Mouse (Mus musculus): Measurements from ENCODE around the gene Sohlh2. TPM values are rescaled to one million over a fixed set of nuclear protein-coding genes. Genes with fewer than 3 reads are reported as not detected.
A peak's percentile ranks its signal among the peaks of the same experiment; 100 is the strongest.

The Sohlh2 gene
- polyA plus RNA-seq, 1 experiment from 2014 or later: not detected

DNA sequence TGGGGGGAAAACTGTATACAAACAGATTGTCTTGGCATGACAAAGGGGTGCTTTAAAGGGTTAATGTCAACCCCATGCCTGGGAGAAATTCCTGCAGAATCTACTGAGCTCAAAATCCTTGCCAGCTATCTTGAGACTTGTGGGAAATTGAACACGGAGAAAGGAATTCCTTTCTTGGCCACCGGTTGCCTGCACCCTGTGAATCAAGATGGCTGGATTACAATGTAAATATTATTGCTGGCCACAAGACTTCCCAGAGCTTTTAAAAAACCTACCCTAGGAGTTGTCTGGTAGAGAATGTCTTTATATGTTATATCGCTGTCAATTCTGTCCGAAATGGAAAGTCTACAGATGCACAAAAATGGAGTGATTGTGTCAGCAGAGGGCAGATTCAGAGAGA, 32.0 kb downstream of the Sohlh2 start:
- Histone ChIP-seq H3K4me2 (no peak overlapping the region), H3K36me3 (no peaks in the 10 kb centered on the region), H3K4me3 (replicated peaks) (no peak overlapping the region), H3K27ac (0 out of 2 replicates have a peak overlapping the region, but pooled peaks have one; percentile 20), H3K27me3 (no peaks in the 10 kb centered on the region), H3K9ac (no peak overlapping the region), H3K9me3 (replicated peaks) (no peaks in the 10 kb centered on the region), H3K4me1 (peaks cover 14% of the 10 kb centered on the region)
- 0 out of 2 replicates have a peak, but pooled peaks have one; percentile 22 for ATAC-seq (replicated peaks; ENCODE audit: low FRiP score)
- 23% methylated on average over 4 of the region's 4 CpGs for WGBS

DNA sequence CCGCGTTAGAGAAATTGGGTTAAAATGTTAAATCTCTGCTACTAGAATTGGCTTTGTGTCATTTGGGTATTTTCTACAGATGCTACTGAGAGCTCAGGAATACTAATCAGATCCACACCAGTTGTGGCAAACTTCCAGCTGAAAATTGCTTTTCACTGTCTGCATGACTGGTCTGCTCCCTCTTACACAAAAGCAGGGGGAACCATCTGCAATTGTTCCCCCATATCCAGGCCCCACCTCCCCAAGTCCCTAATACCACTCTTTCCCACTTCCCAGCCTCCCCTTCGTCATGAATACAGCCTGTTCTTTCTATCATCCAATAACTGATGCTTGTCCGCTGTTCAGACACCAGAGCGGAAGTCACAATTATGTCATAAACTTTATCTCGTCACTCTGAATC, 32.6 kb downstream of the Sohlh2 start:
- WGBS: 61% methylated on average over 6 of the region's 6 CpGs
- Histone ChIP-seq H3K4me1 (peaks cover 14% of the 10 kb centered on the region), H3K9me3 (replicated peaks) (no peaks in the 10 kb centered on the region), H3K36me3 (no peaks in the 10 kb centered on the region), H3K4me3 (replicated peaks) (no peak overlapping the region), H3K27me3 (no peaks in the 10 kb centered on the region), H3K4me2 (no peak overlapping the region), H3K9ac (no peak overlapping the region), H3K27ac (0 out of 2 replicates have a peak overlapping the region, but pooled peaks have one; percentile 20)
- no peak for ATAC-seq (replicated peaks; ENCODE audit: low FRiP score)

DNA sequence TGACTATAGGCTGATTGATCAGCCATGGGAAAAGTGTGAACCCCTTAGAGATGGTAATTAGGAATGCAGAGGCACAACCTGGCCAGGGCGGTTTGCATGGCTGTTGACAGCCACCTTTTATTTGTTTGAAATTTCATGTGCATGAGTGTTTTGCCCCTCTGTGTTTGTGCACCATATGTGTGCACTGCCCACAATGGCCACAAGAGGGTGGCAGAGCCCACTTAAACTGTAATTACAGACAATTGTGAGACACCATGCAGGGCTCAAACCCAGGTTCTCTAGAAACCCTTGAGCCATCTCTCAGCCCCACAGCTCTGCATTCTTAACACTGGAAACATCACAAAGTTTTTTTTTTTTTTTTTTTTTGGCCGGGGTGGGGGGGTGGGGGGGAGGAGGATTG, 40.7 kb downstream of the Sohlh2 start:
- no peak overlapping the region for H3K27ac ChIP-seq
- no peaks in the 10 kb centered on the region for H3K36me3 ChIP-seq
- peaks cover 7% of the 10 kb centered on the region; the same call in 1 of the 2 replicates for H3K9me3 ChIP-seq (replicated peaks)
- peaks cover 5% of the 10 kb centered on the region for H3K4me1 ChIP-seq
- 84% methylated on average over 2 of the region's 2 CpGs for WGBS
- no peak overlapping the region for H3K4me3 ChIP-seq (replicated peaks)
- no peak overlapping the region for H3K4me2 ChIP-seq
- H3K9ac ChIP-seq: no peak overlapping the region
- no peak for ATAC-seq (replicated peaks; ENCODE audit: low FRiP score)
- H3K27me3 ChIP-seq: no peaks in the 10 kb centered on the region

DNA sequence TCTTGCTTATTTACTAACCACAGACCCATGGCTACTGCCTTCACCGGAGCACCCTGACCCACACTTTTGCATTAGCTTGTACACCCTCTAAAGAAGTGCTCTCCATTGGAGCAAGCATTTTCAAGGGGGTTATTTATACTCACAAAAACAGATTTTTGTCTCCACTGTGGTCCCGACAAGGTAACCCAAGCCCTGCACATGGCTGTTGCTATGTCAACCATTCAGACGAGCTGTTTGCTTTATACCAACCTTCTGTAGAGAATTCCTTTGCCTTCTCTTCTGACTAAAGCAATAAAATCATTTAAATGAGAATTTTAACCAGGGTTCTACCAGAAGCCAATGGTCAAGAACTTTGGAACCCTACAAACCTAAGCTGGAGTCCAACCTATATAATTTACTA, 42.0 kb downstream of the Sohlh2 start:
- no peaks in the 10 kb centered on the region for H3K27me3 ChIP-seq
- no peak overlapping the region for H3K27ac ChIP-seq
- peaks cover 7% of the 10 kb centered on the region; the same call in 1 of the 2 replicates for H3K9me3 ChIP-seq (replicated peaks)
- H3K9ac ChIP-seq: no peak overlapping the region
- H3K36me3 ChIP-seq: no peaks in the 10 kb centered on the region
- WGBS: 76% methylated on average over 3 of the region's 3 CpGs
- H3K4me1 ChIP-seq: peaks cover 5% of the 10 kb centered on the region
- no peak for ATAC-seq (replicated peaks; ENCODE audit: low FRiP score)
- no peak overlapping the region for H3K4me2 ChIP-seq
- H3K4me3 ChIP-seq (replicated peaks): no peak overlapping the region

DNA sequence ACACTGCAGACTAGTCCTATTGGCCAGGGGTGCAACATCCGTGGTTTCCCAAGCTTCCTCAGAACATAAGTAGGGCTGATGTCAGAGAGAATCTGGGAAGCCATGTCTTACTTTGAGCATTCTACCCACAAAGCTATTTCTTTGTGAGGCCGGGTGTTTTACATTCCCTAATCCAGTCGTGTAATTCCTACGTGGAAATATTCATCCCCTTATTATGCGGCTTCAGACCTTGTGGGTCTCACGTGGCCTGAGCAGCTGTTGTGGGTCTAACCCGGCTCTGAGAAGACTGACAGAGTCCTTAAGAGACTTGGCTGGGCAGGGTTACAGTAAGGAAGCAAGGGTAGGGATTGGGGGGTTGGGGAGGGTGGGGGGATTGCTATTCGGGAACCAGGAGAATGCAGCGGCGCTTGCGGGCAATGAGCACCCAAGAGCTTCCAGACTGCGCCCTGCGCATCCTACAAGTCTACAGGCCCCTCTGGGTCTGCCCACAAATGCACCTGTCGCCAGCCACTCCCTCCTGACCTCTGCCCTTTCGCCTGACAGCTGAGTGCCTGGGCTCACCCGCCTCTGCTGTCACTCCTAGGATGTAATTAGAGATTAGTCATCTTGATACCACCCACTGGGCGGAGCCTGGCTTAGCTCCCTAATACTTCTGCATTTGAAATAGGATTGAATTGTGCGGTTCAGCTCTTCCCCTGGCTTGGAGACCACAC, 44.8 kb downstream of the Sohlh2 start:
- peak overlapping the region; percentile 46 for H3K4me2 ChIP-seq
- H3K9me3 ChIP-seq (replicated peaks): peaks cover 4% of the 10 kb centered on the region; the same call in 1 of the 2 replicates
- 30% methylated on average over 18 of the region's 18 CpGs for whole genome bisulfite sequencing
- no peaks in the 10 kb centered on the region for H3K36me3 ChIP-seq
- H3K4me1 ChIP-seq: peaks cover 5% of the 10 kb centered on the region
- no peaks in the 10 kb centered on the region for H3K27me3 ChIP-seq
- H3K9ac ChIP-seq: no peak overlapping the region
- no peak overlapping the region for H3K4me3 ChIP-seq (replicated peaks)
- ATAC-seq (replicated peaks; ENCODE audit: low FRiP score): peak; percentile 70
- no peak overlapping the region for H3K27ac ChIP-seq

DNA sequence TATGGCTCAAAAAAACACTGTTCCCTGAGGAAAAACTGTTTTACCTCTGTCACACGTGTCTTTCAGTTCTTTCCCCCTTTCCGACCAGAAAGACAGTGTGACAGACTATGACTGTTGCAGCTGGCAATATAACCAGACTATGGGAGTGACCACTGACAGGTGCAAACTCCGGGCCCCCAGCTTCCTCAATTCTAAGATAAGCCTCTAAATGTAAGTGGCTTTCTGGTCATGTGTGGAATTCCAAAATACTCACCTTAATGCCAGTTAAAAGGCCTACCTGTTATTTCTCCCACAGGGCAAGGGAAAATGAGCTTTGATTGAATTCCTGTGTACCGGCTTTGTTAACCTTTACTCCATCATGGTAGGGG, 45.4 kb downstream of the Sohlh2 start:
- WGBS: 36% methylated on average over 4 of the region's 4 CpGs
- ATAC-seq (replicated peaks; ENCODE audit: low FRiP score): 0 out of 2 replicates have a peak, but pooled peaks have one; percentile 18
- Histone ChIP-seq H3K36me3 (no peaks in the 10 kb centered on the region), H3K4me1 (peaks cover 5% of the 10 kb centered on the region), H3K27ac (no peak overlapping the region), H3K4me3 (replicated peaks) (no peak overlapping the region), H3K9me3 (replicated peaks) (peaks cover 4% of the 10 kb centered on the region; the same call in 1 of the 2 replicates), H3K4me2 (peak overlapping the region; percentile 46), H3K9ac (no peak overlapping the region), H3K27me3 (no peaks in the 10 kb centered on the region)

DNA sequence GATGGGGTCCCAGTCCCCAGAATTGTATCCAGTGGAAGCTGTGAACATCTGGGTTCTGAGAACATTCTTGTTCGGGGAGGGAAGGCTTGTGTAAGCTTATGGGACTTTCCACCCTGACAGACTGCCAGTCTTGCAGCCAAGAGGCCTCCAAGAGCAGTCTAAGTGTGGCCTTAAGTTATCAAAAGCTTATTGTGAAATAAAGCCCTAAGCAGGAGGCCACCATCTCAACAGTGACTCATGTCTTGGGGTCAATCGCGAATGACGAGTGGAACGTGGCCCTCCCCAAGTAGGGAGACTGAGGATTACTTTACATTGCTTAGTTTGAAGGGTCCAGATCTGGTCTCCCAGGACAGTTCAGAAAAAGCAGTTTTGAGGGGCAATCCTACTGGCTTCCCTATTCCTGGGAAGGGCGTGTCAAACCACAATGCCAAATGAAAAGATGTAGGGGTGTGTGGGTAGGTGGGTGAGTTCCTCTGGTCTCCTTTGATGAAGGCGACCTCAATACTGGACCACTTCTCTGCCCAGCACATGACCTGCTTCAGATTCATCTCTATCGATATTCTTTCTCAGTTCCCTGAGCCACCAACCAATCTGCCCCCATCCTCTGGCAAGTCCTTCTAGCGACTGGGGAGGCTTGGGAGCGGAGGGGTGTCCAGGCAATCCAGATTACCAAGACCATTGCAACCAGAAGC, 60.0 kb downstream of the Sohlh2 start, which contains the start of gene Dclk1:
TSS of gene Dclk1 (plus strand) at position 635 of the 692 bp plus-strand sequence.
- Histone ChIP-seq H3K9me3 (replicated peaks) (no peaks in the 10 kb centered on the region), H3K36me3 (no peaks in the 10 kb centered on the region), H3K4me2 (peak within 1 kb of the TSS; percentile 95), H3K27ac (peak within 1 kb of the TSS; percentile 52), H3K9ac (peak within 1 kb of the TSS; percentile 66), H3K4me1 (peaks cover 17% of the 10 kb centered on the region), H3K4me3 (replicated peaks) (peak within 1 kb of the TSS; percentile 68), H3K27me3 (peaks cover 22% of the 10 kb centered on the region)
- 35% methylated on average over 10 of the region's 10 CpGs for WGBS
- ATAC-seq (replicated peaks; ENCODE audit: low FRiP score): no peak

DNA sequence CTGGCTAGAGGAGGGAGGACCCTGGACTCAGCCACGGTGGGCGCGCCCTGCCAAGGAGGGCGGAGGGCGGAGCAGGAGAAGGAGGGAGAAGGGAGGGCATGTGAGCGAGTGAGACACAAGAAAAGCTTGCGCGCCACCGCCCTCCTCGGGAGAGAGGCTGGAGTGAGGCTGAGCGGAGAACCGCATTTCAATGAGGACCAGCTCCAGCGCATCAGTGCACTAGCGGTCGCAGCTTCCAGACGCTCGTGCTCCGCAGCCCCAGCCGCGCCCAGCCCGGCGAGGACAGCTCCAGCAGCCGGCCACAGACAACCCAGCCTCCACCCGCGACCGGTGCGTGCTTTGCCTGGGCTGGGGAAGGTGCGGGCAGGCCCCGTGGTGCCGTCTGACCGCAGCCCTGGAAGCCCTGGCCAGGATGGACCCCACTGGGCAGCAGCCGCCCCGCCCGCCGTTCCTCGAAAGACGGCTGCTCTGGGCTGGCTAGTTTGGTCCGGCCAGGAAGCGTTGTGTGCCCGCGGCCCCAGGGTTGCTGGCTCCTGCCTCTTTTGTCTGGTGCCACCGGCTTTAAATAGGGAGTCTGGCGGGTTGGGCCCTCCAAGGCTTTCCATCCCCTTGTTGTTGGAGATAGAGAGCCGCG, 60.7 kb downstream of the Sohlh2 start:
- WGBS: under 1% methylated on average over 44 of the region's 45 CpGs
- Histone ChIP-seq H3K27ac (peak overlapping the region; percentile 52), H3K9ac (peak overlapping the region; percentile 66), H3K27me3 (peaks cover 22% of the 10 kb centered on the region), H3K4me2 (peak overlapping the region; percentile 95), H3K4me3 (replicated peaks) (peak overlapping the region; percentile 68), H3K4me1 (peaks cover 15% of the 10 kb centered on the region), H3K9me3 (replicated peaks) (no peaks in the 10 kb centered on the region), H3K36me3 (no peaks in the 10 kb centered on the region)
- ATAC-seq (replicated peaks; ENCODE audit: low FRiP score): peak; percentile 96

DNA sequence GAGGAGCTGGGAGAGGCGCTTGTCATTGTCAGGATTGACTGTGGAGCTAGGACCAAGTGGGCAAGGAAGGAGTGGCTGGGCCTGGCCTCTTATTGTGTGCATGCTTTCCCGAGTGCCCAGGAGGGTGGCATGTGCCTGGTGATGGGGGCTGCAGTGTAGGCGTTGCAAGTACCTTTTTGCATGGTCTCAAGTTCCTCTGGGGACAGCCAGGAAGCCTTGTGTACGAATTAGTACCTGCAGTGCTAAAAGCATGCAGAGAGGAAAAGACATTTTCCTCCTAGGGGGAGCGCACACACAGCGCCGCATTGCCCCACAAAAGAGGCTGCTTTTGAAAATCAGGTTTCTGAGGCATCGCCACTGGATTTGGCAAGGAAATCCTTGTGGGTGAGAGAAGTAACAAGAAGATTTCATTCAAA, 61.2 kb downstream of the Sohlh2 start:
- H3K4me2 ChIP-seq: peak overlapping the region; percentile 95
- H3K4me1 ChIP-seq: peaks cover 15% of the 10 kb centered on the region
- H3K4me3 ChIP-seq (replicated peaks): peak overlapping the region; percentile 68
- no peak overlapping the region; the same call in 1 of the 2 replicates for H3K27ac ChIP-seq
- H3K9me3 ChIP-seq (replicated peaks): no peaks in the 10 kb centered on the region
- no peaks in the 10 kb centered on the region for H3K36me3 ChIP-seq
- 1% methylated on average over 8 of the region's 8 CpGs for WGBS
- peak; percentile 52 for ATAC-seq (replicated peaks; ENCODE audit: low FRiP score)
- H3K9ac ChIP-seq: peak overlapping the region; percentile 66
- peaks cover 22% of the 10 kb centered on the region for H3K27me3 ChIP-seq

DNA sequence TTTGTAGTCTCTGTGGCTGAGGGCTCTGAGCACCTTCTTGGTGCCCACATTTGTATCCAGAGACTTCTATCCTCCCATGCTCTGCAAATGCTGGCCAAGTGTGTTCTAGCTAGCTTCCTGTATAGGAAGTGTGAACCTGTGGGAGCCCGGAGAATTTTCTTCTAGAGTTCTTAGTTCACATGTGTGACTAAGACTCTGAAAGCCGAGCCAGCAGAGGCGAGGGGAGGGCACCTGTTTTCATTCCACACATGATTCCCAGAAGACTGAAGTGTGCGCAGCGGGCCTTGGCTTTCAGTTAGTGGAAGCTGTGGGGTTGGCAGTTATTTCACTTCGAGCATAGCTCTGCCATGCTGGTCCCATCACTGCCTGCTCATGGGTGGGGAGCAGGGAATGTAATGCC, 62.3 kb downstream of the Sohlh2 start:
- Histone ChIP-seq H3K4me3 (replicated peaks) (no peak overlapping the region; the same call in 1 of the 2 replicates), H3K9me3 (replicated peaks) (no peaks in the 10 kb centered on the region), H3K4me1 (peaks cover 15% of the 10 kb centered on the region), H3K9ac (no peak overlapping the region), H3K4me2 (peak overlapping the region; percentile 95; the same call in 1 of the 2 replicates), H3K36me3 (no peaks in the 10 kb centered on the region), H3K27me3 (peaks cover 22% of the 10 kb centered on the region), H3K27ac (no peak overlapping the region)
- WGBS: 68% methylated on average over 6 of the region's 6 CpGs
- ATAC-seq (replicated peaks; ENCODE audit: low FRiP score): no peak

DNA sequence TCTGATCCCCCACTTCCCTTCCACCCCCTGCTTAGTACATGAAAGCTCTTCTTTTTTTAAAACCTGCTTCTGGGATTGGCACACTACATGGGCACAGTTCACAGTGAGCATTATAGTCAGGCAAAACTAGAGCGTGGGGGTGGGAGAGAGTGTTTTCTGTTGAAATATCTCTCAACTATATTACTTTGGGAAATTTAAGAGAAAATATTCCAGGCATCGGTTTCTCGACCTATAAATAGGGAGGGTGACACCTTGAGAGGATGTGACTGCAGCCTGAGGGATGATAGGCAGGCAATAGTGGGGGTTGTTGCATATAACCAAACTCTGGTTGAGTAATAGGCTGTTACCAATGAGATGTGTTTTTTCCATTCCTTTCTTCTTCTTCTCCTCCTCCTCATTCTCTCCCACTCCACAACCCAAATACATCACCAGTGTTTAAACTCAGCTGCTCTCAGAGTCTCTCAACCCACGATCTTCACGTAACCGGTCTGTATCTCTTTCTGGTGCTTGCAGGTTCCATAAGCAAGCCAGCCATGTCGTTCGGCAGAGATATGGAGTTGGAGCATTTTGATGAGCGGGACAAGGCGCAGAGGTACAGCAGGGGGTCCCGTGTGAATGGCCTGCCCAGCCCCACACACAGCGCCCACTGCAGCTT, 64.9 kb downstream of the Sohlh2 start:
- no peaks in the 10 kb centered on the region for H3K9me3 ChIP-seq (replicated peaks)
- no peak overlapping the region for H3K27ac ChIP-seq
- H3K4me3 ChIP-seq (replicated peaks): no peak overlapping the region
- H3K4me1 ChIP-seq: peaks cover 15% of the 10 kb centered on the region
- H3K36me3 ChIP-seq: no peaks in the 10 kb centered on the region
- H3K4me2 ChIP-seq: no peak overlapping the region
- 91% methylated on average over 12 of the region's 12 CpGs for WGBS
- H3K9ac ChIP-seq: no peak overlapping the region
- no peak for ATAC-seq (replicated peaks; ENCODE audit: low FRiP score)
- peaks cover 17% of the 10 kb centered on the region for H3K27me3 ChIP-seq

Measured in kidney, embryonic 15.5 days (tissue).